Mouse (Mus musculus): ENCODE results near the gene Bcorl1.

Bcorl1 gene

DNA sequence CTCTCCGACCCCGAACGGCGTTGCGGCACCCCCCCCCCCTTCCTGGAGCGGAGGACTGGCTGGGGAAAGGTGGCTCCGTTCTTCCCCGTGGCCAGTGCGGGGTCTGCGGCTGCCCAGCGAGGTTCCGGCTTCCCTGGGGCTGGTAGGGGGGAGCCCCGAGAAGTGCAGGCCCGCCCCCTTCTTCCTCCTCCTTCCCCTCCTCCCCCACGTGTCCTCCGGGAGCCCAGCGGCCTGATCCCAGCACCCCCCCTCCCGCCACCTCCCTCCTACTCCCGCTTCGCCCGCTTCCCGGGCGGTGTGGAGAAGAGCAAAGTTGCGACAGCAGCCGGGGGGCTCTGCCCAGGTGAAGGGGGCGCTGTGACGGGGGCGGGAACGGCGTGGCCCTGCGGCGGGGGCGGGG is at the start of gene Bcorl1:
TSS of gene Bcorl1 (plus strand) at position 218 of the 400 bp plus-strand sequence.
- peak; percentile 37 for DNase-seq (ENCODE audit: low read depth, low spot score)

DNA sequence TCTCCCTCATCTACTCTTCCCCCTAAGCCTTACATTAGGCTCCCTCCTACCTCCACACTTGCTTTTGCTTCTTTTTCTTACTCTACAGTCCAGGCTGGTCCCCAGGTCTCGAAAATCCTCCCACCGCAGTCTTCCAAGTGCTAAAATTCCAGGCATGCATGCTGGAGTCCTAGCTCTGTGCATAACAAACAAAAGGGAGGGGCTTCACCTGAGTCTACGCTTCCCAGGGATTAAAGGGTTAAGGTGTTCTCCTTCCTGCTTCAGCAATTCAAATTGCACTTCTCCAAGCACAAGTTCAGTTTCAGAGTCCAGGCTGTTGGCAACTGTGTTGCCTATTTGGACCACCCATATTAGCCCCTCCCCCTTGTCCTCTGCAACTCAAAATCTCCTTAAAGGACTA is 49.7 kb upstream of the Bcorl1 start:
- no peak for DNase-seq (ENCODE audit: low read depth, low spot score)

GRCm38 (mm10) chrX:48305356-48305755 is 35.8 kb upstream of the Bcorl1 start:
- no peak for DNase-seq (ENCODE audit: low read depth, low spot score)

- DNase-seq (ENCODE audit: low read depth, low spot score), result no peak
Observed at GRCm38 (mm10) chrX:48310706-48311517, 30.2 kb upstream of the Bcorl1 start.

DNA sequence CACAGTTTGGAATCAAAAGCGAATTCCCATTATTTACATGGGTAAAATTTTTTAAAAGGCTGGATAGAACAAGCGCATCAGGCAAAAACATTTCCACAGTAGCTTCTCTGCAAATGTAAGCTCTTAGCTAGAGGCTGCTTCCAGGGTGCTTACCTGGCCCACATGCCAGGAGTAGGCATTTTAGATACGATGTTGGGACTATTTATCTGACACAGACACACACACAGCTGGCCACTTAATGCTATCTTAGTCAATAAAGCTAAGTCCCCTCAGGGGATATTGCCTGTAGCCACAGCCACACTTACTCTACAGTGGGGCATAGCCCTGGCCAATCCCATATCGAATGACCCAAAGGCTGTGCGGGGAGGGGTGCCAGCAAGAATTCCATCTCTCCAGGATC is 29.4 kb upstream of the Bcorl1 start:
- no peak for DNase-seq (ENCODE audit: low read depth, low spot score)

DNA sequence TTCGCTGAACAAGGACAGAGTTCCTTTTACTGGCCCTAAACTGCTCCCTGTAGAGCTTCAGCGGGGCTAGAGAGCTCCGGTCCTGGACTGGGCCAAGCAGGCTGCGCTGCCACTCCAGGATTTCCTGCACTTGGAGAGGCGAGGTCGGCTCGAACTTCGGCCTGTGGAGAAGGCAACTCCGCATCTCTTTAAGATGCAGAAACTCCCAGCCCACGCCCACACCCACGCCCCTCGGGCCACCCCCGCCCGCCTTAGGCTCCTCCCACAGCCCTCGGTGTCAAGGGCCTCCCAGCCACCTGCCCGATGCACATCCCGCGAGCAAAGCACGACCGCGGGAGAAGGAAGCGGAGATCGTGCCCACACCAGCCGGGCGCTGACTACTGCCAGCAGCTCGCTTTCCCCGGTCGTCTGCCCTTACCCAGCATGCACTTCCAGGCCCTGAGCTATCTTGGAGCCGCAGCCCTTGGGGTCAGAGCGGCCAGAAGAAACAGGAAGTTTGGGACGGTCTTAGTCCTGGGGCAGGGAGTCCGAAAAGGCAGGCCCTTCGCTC is 26.6 kb upstream of the Bcorl1 start:
- DNase-seq (ENCODE audit: low read depth, low spot score), result peak; percentile 62

GRCm38 (mm10) chrX:48317444-48317843 is 23.7 kb upstream of the Bcorl1 start:
- DNase-seq (ENCODE audit: low read depth, low spot score), result no peak

- no peak for DNase-seq (ENCODE audit: low read depth, low spot score)
Observed at GRCm38 (mm10) chrX:48318194-48318593, 23.0 kb upstream of the Bcorl1 start.

DNA sequence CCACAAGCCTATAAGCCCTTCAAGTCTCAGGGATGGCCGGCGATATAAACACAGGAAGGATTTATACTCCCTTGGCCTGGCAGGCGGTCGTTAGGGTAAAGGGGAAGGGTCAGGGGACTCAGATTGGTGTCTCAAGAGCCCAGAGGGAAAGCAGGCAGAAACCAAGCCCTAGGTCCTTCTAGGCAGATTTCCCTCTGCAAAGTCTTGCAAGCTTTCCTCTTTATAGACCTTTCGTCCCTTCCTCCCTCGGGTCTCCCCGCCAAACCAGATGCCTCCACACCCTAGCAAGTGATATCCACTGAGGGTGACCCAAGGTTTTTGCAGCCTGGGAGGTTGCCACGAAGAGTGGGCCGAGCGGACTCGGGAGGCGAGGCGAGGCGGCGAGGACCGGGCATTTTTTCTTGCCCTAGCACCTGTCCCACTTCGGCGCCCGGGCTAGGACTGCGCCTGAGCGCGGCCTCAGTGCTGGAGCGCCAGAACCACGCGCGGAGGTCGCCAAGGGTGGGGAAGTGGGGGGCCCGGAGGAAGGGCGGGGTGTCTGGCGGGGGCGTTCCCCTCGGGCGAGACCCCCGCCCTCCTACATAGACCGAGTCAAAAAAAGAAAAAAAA is 613 bp upstream of the Bcorl1 start:
- peak; percentile 2 for DNase-seq (ENCODE audit: low read depth, low spot score)

DNA sequence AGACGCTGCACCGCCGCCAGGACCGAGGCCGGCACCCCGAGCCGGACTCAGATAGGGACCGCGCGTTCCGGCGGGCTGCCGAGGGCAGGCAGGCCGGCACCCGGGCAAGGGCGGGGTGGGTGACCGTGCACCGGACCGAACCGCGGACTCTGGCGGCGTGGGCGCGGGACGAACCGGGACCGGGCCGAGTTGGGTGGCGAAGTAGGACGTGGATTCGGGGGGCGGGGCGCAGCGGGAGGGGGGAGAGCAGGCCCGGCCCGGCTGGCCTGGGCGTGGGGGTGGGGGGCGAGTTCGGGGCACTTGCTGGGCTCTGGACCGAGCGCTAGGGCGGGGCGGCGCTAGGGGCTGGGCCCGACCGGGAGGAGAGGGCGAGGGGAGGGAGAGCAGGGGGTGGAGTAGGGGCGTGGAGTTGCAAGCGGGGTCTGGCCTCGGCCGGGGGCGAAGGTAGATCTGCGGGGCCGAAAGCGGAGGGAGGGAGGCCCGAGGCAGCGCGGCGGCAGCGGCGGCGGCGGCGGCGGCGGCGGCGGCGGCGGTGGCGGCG is 533 bp downstream of the Bcorl1 start:
- DNase-seq (ENCODE audit: low read depth, low spot score), result peak; percentile 44

DNA sequence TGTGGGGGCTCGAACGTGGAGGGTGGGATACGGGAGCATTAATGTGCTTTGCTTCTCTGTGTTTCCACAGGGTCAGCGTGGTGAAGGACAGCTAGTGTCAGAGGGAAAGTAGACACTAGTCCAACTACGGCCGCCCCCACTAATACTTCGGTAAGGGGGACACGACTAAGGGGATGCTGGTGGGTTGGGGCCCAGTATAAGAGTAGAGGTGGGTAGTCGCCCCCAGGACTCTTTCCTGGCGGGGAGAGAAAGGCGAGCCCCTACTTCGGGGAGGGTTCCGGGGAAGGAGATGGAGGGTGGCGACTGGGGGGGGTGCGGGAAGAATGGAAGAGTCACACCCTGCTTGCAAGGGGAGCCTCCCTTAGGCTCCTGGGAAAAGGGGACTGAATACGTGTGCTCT is 1.6 kb downstream of the Bcorl1 start:
- DNase-seq (ENCODE audit: low read depth, low spot score), result no peak

DNA sequence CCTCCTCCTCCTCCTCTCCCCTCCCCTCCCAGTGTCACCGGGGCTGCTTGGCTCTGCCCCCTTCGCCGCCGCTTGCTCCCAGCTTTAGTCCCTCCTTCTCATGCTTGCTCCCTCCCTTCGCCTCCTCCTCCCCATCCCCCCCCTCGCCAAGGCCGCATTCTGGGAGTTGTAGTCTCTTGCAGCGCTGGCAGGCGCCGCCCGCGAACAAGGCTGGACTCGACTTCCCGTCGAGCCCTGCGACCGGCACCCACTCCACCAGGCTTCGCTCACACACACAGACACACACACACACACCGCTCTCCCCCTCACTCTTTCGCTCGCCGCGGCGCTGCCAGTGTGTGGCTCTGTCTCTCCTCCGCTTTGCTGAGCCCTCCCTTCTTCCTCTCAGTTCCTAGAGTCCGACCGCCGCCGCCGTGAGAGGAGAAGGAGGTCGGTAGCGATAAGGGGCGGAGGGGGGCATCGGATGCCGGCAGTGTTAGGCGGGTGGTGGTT is 2.3 kb downstream of the Bcorl1 start:
- DNase-seq (ENCODE audit: low read depth, low spot score), result peak; percentile 93

- no peak for DNase-seq (ENCODE audit: low read depth, low spot score)
Observed at GRCm38 (mm10) chrX:48343966-48344642, 2.9 kb downstream of the Bcorl1 start.

GRCm38 (mm10) chrX:48344643-48345384 is 3.7 kb downstream of the Bcorl1 start:
- DNase-seq (ENCODE audit: low read depth, low spot score), result peak; percentile 33

DNA sequence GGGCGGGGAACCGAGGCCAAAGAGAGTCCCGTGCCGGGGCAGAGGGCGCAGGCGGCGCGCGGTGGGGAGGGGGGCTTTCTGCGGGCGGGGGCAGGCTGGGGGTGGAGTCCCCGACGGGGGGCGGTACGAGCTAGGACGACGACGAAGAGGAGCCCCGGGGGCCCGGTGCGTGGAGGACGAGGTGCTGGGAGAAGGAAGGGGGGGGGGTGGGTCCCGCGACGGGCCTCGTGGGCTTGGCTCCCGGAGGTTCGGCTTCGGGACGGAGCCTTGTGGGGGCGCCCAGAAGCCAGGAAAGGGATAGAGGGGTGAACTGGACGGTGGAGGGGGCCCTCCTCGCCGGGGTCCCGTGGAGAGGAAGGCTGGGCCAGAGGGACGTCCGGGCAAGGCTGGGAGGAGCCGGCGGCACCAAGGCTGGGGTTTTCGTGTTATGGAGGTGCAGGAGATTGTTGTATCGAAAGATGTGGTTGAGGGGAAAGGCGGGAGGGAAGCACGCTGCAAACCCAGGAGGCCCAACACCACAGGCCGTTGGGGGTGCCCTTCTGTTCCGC is 4.3 kb downstream of the Bcorl1 start:
- peak; percentile 8 for DNase-seq (ENCODE audit: low read depth, low spot score)

DNA sequence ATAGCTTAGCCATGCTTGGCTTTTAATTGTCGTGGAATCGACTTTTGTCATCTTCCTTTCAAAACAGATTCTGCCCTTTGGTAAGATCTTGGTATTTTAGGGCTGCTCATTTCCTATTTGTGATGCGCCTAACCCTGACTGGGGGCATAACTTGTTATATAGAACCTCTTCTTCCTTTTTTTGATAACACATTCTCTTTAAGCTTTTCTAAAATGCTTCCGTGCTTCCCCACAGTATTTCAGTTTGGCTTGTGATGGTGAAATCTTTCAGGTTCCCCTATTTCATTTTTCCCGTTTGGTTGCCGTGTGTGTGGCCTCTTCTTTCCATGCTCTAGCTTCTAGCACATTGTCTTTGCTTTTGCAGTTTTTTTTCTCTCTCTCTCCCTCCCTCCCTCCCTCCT is 14.2 kb downstream of the Bcorl1 start:
- DNase-seq (ENCODE audit: low read depth, low spot score), result no peak

GRCm38 (mm10) chrX:48365836-48366577 is 24.8 kb downstream of the Bcorl1 start:
- no peak for DNase-seq (ENCODE audit: low read depth, low spot score)

- DNase-seq (ENCODE audit: low read depth, low spot score), result no peak
Observed at GRCm38 (mm10) chrX:48367841-48368240, 26.7 kb downstream of the Bcorl1 start.

GRCm38 (mm10) chrX:48383643-48384042 is 42.5 kb downstream of the Bcorl1 start:
- peak; percentile 12 for DNase-seq (ENCODE audit: low read depth, low spot score)

GRCm38 (mm10) chrX:48385927-48386326 is 44.8 kb downstream of the Bcorl1 start:
- DNase-seq (ENCODE audit: low read depth, low spot score), result no peak

Data from mesoderm, embryonic 11.5 days (tissue).